Mouse (Mus musculus) hindlimb bud, embryonic 11.5 days (tissue): ENCODE results near the gene Prmt1.

Experiments
- DNase-seq: peaks from one replicate; pipeline ENCODE4 v3.0.0-alpha.2; 2012; ENCODE audit warnings: low read depth, low spot score; ENCODE audit errors: extremely low spot score

Gene Prmt1

GRCm38 (mm10) chr7:44954091-44954885 is 32.1 kb downstream of the Prmt1 start:
- no peak for DNase-seq

- no peak for DNase-seq
Measured at GRCm38 (mm10) chr7:44953561-44953960, 32.8 kb downstream of the Prmt1 start.

DNA sequence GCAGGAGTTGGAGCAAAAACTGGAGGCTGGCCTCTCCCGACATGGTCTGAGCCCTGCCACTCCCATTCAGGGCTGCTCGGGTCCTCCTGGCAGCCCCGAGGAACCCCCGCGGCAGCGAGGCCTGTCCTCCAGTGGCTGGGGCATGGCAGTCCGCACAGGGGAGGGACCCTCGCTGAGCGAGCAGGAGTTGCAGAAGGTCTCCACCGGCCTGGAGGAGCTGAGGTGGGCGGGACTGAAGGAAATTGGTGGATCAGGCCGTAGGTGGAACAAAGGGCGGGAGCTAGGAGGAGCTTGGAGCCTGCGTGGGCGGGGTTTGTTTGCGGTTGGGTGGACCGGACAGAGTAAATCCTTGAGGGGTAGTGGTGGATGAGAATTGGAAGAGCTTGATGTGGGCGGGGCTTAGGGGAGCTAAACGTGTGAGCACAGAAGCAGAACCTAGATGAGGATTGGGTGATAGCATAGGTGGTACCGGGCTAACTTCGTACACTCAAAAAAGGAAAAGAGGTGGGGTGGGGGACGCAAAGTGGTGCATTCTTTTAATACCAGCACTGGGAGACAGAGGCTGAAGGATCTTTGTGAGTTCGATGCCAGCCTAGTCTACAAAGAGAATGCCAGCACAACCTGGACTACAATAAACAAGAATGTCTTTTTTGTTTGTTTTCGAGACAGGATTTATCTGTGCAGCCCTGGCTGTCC is 33.6 kb downstream of the Prmt1 start:
- DNase-seq: peak; percentile 86

GRCm38 (mm10) chr7:44951960-44952359 is 34.4 kb downstream of the Prmt1 start:
- DNase-seq: no peak

DNA sequence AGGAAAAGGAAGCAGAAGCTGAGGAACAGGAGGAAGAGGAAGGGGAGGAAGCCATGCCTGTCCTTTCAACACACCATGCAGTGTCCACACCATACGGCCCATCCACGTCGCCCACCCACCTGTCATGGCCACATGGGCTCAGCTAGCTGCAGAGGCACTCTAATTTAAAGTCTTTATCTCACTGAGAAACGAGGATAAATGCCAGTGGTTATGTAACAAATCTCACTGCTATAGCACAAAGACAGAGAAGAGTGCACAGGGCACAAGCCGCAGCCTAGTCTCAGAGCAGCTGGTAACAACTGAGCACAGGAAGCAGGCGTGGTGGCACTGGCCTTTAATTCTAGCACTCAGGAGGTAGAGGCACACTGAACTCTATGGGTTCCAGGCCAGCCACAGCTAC is 36.4 kb downstream of the Prmt1 start:
- DNase-seq: no peak

GRCm38 (mm10) chr7:44942904-44943303 is 43.5 kb downstream of the Prmt1 start, which contains the start of gene Tsks:
Gene Tsks (plus strand): TSS chr7:44943204.
- no peak for DNase-seq

DNA sequence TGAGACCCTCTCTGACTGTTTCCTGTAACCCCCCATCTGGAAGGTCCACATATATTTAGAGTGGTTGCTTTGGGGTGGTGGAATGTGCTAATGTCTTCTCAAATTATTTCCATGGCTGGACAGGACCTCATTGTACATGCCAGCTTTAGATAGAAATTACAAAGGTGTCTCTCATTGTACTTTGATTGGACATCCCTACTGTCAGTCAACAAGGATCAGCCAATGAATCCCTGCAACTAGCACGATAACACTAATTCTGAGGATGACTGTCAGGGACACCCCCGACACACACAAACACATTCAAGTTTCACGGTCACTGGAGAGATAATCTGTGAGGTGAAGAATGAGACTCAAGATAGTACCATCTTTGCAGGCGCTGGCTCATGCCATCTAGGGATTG is 47.7 kb downstream of the Prmt1 start:
- no peak for DNase-seq

- DNase-seq: peak; percentile 99
Measured at GRCm38 (mm10) chr7:44929204-44930151, 56.9 kb downstream of the Prmt1 start, which contains the start of gene Ap2a1. Gene Ap2a1 (minus strand): TSS chr7:44929496.

DNA sequence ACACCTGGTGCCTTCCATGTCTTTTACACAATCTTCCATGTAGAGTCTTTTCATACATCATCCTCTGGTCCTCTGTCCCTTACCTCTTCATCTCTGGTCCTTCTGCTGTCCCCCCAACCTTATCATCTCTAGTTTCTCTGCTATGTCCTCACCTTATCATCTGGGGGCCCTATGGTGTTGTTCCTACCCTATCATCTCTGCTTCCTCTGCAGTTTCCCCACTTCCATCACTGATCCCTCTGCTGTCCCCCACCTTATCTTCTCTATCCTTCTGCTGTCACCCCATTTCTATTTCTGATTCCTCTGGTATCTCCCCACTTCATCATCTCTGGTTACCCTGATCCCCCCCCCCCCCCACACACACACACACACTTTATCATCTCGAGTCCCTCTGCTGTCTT is 57.8 kb downstream of the Prmt1 start:
- no peak for DNase-seq
